Mouse (Mus musculus) kidney, adult 18-20 months (tissue): ENCODE data around the gene Trp73.

ENCODE experiments used
- DNase-seq: peaks from one replicate; pipeline ENCODE4 v3.0.0; 2021

Trp73 gene

GRCm38 (mm10) chr4:154093210-154093609 lies 46.8 kb downstream of the Trp73 start:
- DNase-seq: peak; percentile 65

- no peak for DNase-seq
These were observed 48.7 kb downstream of the Trp73 start for GRCm38 (mm10) chr4:154091356-154091755.

- DNase-seq: no peak
These were observed 50.8 kb downstream of the Trp73 start for GRCm38 (mm10) chr4:154089205-154089604.

GRCm38 (mm10) chr4:154086436-154086835 lies 53.6 kb downstream of the Trp73 start:
- DNase-seq: no peak

- no peak for DNase-seq
These were observed 54.2 kb downstream of the Trp73 start for GRCm38 (mm10) chr4:154085856-154086255.

- DNase-seq: no peak
These were observed 58.0 kb downstream of the Trp73 start for GRCm38 (mm10) chr4:154081974-154082373.

GRCm38 (mm10) chr4:154081021-154081420 lies 59.0 kb downstream of the Trp73 start:
- DNase-seq: peak; percentile 73

GRCm38 (mm10) chr4:154080211-154080610 lies 59.8 kb downstream of the Trp73 start:
- DNase-seq: no peak

GRCm38 (mm10) chr4:154071941-154072340 lies 68.1 kb downstream of the Trp73 start:
- DNase-seq: no peak

GRCm38 (mm10) chr4:154071521-154071920 lies 68.5 kb downstream of the Trp73 start:
- DNase-seq: no peak

- peak; percentile 28 for DNase-seq
These were observed 69.1 kb downstream of the Trp73 start for GRCm38 (mm10) chr4:154070896-154071295.

GRCm38 (mm10) chr4:154064827-154065773 lies 74.9 kb downstream of the Trp73 start:
- no peak for DNase-seq

GRCm38 (mm10) chr4:154057696-154058095 lies 82.3 kb downstream of the Trp73 start:
- DNase-seq: no peak

GRCm38 (mm10) chr4:154056661-154057060 lies 83.3 kb downstream of the Trp73 start:
- DNase-seq: no peak

GRCm38 (mm10) chr4:154056046-154056445 lies 84.0 kb downstream of the Trp73 start:
- no peak for DNase-seq

GRCm38 (mm10) chr4:154055482-154055881 lies 84.5 kb downstream of the Trp73 start:
- no peak for DNase-seq

- no peak for DNase-seq
These were observed 86.9 kb downstream of the Trp73 start for GRCm38 (mm10) chr4:154053065-154053464.

- DNase-seq: no peak
These were observed 88.6 kb downstream of the Trp73 start for GRCm38 (mm10) chr4:154051401-154051800.

GRCm38 (mm10) chr4:154045837-154046236 lies 94.2 kb downstream of the Trp73 start:
- no peak for DNase-seq

- DNase-seq: no peak
These were observed 97.4 kb downstream of the Trp73 start, which contains the start of gene Ccdc27 for GRCm38 (mm10) chr4:154042577-154042976. Ccdc27 (minus strand) TSS chr4:154042677.

- DNase-seq: no peak
These were observed 102.9 kb downstream of the Trp73 start for GRCm38 (mm10) chr4:154037123-154037522.

GRCm38 (mm10) chr4:154028646-154029045 lies 111.4 kb downstream of the Trp73 start:
- DNase-seq: no peak

GRCm38 (mm10) chr4:154028066-154028465 lies 111.9 kb downstream of the Trp73 start:
- DNase-seq: no peak

GRCm38 (mm10) chr4:154026441-154026761 lies 113.6 kb downstream of the Trp73 start:
- DNase-seq: no peak
